Mouse (Mus musculus): ENCODE data around the gene Gm21996. TPM values are rescaled to one million over a fixed set of nuclear protein-coding genes. Genes with fewer than 3 reads are reported as not detected.

The Gm21996 gene
- polyA plus RNA-seq (2014; fragmentation: Illumina TruSeq; extraction: RNeasy Lipid Tissue Mini Kit (QIAGEN cat#74804); ENCODE audit: low read depth, low replicate concordance) = not detected

GRCm38 (mm10) chrY:89745432-89745831, at the start of gene Gm21996:
TSS of gene Gm21996 (minus strand) at chrY:89745532.

